Mouse (Mus musculus) neutrophil, adult 5-6 weeks (primary cell): ENCODE data around the gene Gpr27. TPM values are rescaled to one million over a fixed set of nuclear protein-coding genes. Genes with fewer than 3 reads are reported as not detected.

ENCODE experiments used
- ATAC-seq: fragments of 151-379, 151-347 bp; 2 replicates; pipeline ENCODE4 v1.8.0; 2017; ENCODE audit warnings: mild to moderate bottlenecking, moderate TSS enrichment; ENCODE audit not compliant: insufficient number of reproducible peaks, poor library complexity, low FRiP score, severe bottlenecking; ENCODE audit errors: extremely low read depth
- total RNA-seq: library from RNA; stranded (forward); fragments of 200-1000 nt; gene quantifications from 2 replicates; pipeline ENCODE4 v1.2.3, GENCODE M21; 2017

The Gpr27 gene
- total RNA-seq, 1 experiment from 2014 or later, result not detected

- peak; percentile 58 for ATAC-seq
Observed at GRCm38 (mm10) chr6:99670481-99671119, 21.9 kb upstream of the Gpr27 start.

GRCm38 (mm10) chr6:99671768-99672167 is 20.7 kb upstream of the Gpr27 start:
- no peak for ATAC-seq

GRCm38 (mm10) chr6:99674482-99674881 is 18.0 kb upstream of the Gpr27 start:
- no peak for ATAC-seq

DNA sequence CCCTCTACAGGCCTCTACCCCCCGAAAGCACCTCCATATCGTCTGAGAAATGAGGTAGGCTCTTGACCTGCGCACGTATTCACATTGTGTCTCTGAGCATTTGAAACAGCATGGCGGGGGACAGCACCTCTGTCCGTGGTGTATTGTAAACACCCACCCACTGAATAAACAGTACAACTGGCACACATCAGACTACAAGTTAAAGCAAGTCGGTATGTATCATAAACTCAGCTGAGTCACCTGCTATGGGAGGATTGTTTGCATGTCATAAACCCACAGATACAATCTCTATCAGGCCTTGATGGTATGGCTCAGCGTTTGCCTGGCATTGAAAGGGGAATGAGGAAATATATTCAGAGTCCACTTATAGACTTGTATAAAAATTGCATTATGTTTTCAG is 15.2 kb upstream of the Gpr27 start:
- no peak for ATAC-seq

DNA sequence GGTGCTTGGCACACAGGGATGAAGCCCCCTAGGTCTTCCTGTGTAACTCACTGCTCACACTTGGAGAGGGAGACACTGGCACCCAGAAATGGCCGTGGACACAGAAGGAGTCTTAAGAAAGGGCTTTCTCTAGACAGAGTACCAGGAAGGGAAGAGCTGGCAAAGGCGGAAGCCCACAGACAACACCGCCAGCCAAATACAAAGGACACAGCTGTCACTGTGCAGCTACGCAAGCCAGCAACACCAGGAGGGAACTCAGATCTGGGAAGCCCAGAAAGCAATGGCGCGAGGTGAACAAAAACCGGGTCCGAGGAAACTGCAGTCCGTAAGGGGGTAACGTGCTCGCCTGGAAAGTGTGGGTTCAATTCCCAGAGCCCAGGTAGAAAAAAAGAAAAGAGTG is 14.4 kb upstream of the Gpr27 start:
- ATAC-seq, result no peak

DNA sequence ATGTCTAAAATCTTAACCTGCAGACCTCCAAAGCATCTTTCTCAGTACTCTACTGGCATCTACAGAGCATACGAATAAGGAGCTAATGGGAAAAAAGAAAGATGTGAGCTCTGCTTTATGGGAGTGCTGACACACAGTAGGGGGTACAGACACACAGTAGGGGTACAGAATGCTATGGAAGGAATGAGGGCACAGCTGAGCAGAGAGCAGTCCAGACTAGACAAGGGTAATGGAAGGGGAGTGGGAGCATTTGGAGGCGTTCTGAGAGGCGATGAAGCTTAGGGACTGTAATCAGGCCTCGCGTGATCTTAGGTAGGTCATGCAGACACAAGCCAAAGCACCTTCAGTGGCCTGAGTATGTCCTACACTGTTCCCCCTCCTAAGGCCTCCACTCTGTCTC is 8.5 kb upstream of the Gpr27 start:
- no peak for ATAC-seq

DNA sequence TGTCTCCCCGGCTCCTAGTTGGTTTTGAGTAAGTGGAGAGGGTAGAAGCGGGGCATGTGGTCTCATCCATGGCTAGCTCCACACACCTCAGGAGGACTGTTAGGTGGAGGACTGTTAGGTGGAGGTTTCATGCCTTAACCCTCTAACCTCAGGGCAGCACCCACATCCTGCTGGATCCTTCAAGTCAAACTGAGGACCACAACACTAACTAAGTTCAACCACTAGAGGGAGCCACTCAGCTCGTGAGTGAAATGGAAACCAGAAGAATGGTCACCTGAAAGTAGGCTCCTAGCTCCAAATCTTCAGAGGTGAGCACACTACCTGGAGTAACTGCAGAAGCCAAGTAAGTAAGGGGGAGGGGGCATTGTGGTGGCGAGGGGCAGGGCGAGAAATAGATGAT is 7.6 kb upstream of the Gpr27 start:
- ATAC-seq, result peak; percentile 69; the same call in 1 of the 2 replicates

DNA sequence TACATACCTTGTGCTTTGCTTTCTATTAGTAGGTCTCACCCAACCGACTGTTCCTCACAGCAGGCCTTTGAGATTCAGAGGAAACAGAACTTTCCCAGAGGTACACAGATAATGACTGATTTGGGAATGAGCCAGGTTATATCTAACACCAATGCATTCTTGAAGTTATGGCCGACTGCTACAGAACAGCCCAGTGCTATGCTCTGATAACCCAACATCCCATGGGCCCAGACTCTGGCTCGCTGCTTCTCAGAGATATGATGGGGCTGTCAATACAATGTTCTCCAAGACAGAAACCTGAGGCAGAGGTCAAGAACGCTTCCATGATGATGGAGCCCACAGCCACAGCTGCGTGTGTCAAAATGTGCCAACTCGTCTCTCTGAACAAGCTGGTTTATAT is 4.0 kb upstream of the Gpr27 start:
- ATAC-seq, result no peak

GRCm38 (mm10) chr6:99691666-99692205 is 743 bp upstream of the Gpr27 start:
- ATAC-seq, result no peak

DNA sequence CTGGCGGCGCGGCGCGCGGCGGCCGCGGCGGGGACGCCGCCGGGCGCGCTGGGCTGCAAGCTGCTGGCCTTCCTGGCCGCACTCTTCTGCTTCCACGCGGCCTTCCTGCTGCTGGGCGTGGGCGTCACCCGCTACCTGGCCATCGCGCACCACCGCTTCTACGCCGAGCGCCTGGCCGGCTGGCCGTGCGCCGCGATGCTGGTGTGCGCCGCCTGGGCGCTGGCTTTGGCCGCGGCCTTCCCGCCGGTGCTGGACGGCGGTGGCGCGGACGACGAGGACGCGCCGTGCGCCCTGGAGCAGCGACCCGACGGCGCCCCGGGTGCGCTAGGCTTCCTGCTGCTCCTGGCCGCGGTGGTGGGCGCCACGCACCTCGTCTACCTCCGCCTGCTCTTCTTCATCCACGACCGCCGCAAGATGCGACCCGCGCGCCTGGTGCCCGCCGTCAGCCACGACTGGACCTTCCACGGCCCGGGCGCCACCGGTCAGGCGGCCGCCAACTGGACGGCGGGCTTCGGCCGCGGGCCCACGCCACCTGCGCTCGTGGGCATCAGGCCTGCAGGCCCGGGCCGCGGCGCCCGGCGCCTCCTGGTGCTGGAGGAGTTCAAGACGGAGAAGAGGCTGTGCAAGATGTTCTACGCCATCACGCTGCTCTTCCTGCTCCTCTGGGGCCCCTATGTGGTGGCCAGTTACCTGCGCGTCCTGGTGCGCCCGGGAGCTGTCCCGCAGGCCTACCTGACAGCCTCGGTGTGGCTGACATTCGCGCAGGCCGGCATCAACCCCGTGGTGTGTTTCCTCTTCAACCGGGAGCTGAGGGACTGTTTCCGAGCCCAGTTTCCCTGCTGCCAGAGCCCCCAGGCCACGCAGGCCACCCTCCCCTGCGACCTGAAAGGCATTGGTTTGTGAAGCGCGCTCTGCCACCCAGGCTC is 700 bp downstream of the Gpr27 start:
- ATAC-seq, result no peak

DNA sequence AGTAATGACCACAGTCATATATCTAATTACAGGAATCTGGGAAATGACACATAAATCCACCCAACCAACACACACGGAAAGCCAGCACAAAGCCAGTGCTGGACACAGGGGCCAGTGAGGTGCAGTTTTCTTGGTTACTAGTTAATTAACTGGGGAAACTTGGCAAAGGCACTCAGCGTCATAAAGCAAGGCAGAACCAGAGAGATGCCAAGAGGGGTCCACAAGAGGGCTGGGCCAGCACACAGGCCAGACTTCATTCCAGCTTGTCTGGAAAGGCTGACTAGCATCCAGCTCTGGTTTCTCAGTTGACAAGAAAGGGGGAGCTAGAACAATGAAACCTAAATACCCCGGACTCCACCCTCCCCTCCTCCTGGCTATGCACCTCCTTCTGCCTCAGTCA is 8.0 kb downstream of the Gpr27 start:
- ATAC-seq, result no peak

GRCm38 (mm10) chr6:99711576-99712101 is 19.2 kb downstream of the Gpr27 start:
- ATAC-seq, result no peak

DNA sequence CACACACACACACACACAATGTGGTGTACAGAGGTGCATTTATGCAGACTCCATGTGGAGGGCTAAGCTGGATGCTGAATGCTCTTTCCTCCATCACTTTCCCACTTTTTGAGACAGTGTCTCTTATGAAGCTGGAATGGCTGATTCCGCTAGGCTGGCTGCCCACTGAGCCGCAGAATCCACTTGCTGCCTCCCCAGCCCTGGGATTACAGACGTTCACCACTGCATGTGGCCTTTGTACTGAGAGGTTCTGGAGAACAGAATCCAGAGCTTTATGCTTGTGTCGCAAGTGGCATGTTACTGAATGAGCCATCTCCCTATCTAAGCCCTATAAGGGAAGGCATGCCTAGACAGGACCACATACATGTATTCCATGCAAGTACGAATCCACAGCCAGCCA is 20.8 kb downstream of the Gpr27 start:
- no peak for ATAC-seq

GRCm38 (mm10) chr6:99715191-99715590 is 22.7 kb downstream of the Gpr27 start:
- ATAC-seq, result no peak

- no peak for ATAC-seq
Observed at GRCm38 (mm10) chr6:99715913-99716312, 23.4 kb downstream of the Gpr27 start.

GRCm38 (mm10) chr6:99721032-99721431 is 28.6 kb downstream of the Gpr27 start:
- no peak for ATAC-seq

- no peak for ATAC-seq
Observed at GRCm38 (mm10) chr6:99722390-99722789, 29.9 kb downstream of the Gpr27 start.

DNA sequence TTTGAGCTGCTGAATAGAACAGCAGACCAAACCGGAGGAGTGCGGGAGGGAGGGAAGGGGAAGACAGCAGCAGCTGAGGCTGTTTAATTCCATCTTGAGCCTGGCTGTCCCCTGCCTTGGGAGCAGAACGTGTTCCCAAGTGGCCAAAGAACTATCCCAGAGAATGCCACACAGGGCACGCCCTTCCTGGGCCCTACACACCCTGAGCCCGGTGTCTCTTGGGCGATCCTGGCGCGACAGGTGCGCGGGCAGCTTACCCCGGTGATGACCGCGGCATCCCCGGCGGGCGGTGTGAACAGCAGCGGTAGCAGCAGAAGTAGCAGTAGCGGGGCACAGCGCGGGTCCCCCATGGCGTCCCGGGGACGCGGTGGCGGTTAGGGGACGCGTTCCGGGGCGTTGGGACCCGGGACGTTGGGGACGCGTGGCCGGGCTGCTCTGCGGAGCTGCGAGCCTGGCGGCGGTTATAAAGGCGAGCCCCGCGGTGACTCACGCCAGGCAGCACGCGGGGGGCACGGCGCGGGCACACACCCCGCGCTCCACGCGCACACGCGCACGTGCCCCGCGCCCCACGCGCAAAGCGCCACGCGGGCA is 33.6 kb downstream of the Gpr27 start, which contains the start of gene Prok2:
Prok2 (minus strand) TSS at position 422 of the 591 bp plus-strand sequence.
- ATAC-seq, result no peak

DNA sequence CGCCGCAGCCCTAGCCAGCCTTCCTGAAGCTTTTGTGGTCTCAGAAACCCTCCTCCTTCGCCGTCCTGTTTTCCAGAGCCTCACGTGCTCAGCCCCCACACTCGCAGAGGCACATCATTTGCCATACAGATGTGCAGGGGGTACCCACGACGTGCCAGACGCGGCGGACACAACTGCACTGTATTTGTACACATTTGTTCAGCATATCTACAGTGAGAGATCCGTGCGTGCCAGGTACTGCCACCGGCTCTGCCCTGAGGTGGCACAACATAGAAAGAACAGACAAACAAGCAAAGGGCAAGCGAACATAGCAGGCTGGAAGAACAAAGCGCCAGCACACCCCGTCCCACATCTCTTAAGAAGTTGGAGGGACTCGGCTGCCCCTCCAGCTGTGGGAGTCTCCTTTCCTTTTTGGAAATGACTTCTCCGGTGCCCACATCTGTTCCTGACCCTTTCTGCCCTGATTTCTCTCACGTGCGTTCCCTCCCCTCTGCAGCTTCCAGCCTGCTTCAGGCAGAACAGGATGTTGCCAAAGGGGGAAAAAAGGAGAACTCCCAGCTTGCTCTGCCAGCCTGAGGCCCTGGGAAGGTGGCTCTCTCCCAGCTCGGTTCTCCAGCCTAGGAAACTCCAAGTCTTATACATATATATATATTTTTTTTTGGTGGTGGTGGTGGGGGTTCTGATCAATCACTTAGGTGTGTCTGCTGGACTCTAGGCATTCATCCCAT is 34.3 kb downstream of the Gpr27 start:
- 0 out of 2 replicates have a peak, but pooled peaks have one; percentile 22 for ATAC-seq
